Mouse (Mus musculus) spleen, postnatal 4 days (tissue): ENCODE results near the gene Ubtd2.

Source experiments
- DNase-seq, 2 experiments: peaks; one replicate each; pipeline ENCODE4 v3.0.0; 2022; ENCODE audit warnings: low spot score in 2 of 2

The Ubtd2 gene

GRCm38 (mm10) chr11:32545605-32546004, 90.4 kb downstream of the Ubtd2 start:
- no peak for DNase-seq

GRCm38 (mm10) chr11:32546483-32546882, 91.3 kb downstream of the Ubtd2 start:
- DNase-seq = no peak

- no peak for DNase-seq
Measured at GRCm38 (mm10) chr11:32547391-32547947, 92.3 kb downstream of the Ubtd2 start.

GRCm38 (mm10) chr11:32548240-32548639, 93.1 kb downstream of the Ubtd2 start:
- DNase-seq = no peak

- DNase-seq = no peak
Measured at GRCm38 (mm10) chr11:32549236-32549635, 94.1 kb downstream of the Ubtd2 start.

- DNase-seq = no peak
Measured at GRCm38 (mm10) chr11:32550102-32550501, 94.9 kb downstream of the Ubtd2 start.

- DNase-seq = no peak
Measured at GRCm38 (mm10) chr11:32551056-32551455, 95.9 kb downstream of the Ubtd2 start.

GRCm38 (mm10) chr11:32551579-32552297, 96.6 kb downstream of the Ubtd2 start:
- no peak for DNase-seq

GRCm38 (mm10) chr11:32552401-32553090, 97.4 kb downstream of the Ubtd2 start:
- DNase-seq = no peak

GRCm38 (mm10) chr11:32553311-32554140, 98.4 kb downstream of the Ubtd2 start:
- peak in 1 of 2 experiments; percentile 51 for DNase-seq

GRCm38 (mm10) chr11:32554141-32555091, 99.2 kb downstream of the Ubtd2 start:
- no peak for DNase-seq

GRCm38 (mm10) chr11:32555103-32555689, 100.0 kb downstream of the Ubtd2 start:
- DNase-seq = no peak

GRCm38 (mm10) chr11:32556333-32556990, 101.3 kb downstream of the Ubtd2 start:
- no peak for DNase-seq

GRCm38 (mm10) chr11:32558026-32558425, 102.9 kb downstream of the Ubtd2 start:
- DNase-seq = no peak

GRCm38 (mm10) chr11:32558677-32559076, 103.5 kb downstream of the Ubtd2 start:
- no peak for DNase-seq

GRCm38 (mm10) chr11:32560015-32560770, 105.0 kb downstream of the Ubtd2 start:
- no peak for DNase-seq

GRCm38 (mm10) chr11:32561465-32562355, 106.5 kb downstream of the Ubtd2 start:
- no peak for DNase-seq

- no peak for DNase-seq
Measured at GRCm38 (mm10) chr11:32562706-32563105, 107.5 kb downstream of the Ubtd2 start.
